Mouse (Mus musculus) 416B (cell line): Measurements from ENCODE around the gene Comtd1.

Experiments
- DNase-seq: peaks from one replicate; pipeline ENCODE4 v3.0.0; 2011; ENCODE audit warnings: low read depth

The Comtd1 gene

GRCm38 (mm10) chr14:21802543-21803206 lies 46.1 kb downstream of the Comtd1 start:
- no peak for DNase-seq

GRCm38 (mm10) chr14:21801624-21802023 lies 47.2 kb downstream of the Comtd1 start:
- no peak for DNase-seq

DNA sequence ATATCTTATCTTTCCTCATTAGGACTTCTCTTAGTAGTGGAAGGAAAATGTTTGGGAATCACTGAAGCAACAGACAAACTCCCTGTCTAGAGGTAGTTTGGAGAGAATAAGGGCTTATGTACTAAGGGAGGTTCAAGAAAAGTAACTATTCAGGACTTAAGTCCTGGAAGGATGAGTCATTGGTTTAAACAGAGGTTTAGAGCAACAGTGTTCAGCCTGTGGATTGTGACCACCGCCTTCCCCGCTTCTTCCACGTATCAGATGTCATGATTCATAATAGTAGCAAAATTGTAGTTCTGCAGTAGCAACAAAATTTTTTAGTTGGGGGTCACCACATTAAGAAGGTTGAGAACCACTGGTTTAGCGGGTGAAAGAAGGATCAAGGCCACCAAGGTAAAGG lies 48.1 kb downstream of the Comtd1 start:
- peak; percentile 57 for DNase-seq
